Mouse (Mus musculus) left cerebral cortex, postnatal 14 days (tissue): ENCODE measurements at regions not wholly inside any gene's neighbourhood (a gene's known extent, or its start where the extent isn't known, plus 50 kb on each side); places are given as distances from the start of the nearest gene placed in this dataset.
A peak's percentile ranks its signal among the peaks of the same experiment; 100 is the strongest.
"Not testable (repeated sequence)": the region's sequence is repeated elsewhere in the genome, so short reads cannot be mapped to it uniquely, and the experiment has no call there.

Experiments used
- DNase-seq, 2 experiments: peaks; one replicate each; pipeline ENCODE4 v3.0.0; 2021 to 2022; ENCODE audit warnings: low spot score in 2 of 2, mixed read lengths in 1 of 2
- intact Hi-C: fragments of 180-260 bp; cut with DNase I; formaldehyde crosslinking; loops from one replicate; pipeline ENCODE4 v1.15.1; 2025

DNA sequence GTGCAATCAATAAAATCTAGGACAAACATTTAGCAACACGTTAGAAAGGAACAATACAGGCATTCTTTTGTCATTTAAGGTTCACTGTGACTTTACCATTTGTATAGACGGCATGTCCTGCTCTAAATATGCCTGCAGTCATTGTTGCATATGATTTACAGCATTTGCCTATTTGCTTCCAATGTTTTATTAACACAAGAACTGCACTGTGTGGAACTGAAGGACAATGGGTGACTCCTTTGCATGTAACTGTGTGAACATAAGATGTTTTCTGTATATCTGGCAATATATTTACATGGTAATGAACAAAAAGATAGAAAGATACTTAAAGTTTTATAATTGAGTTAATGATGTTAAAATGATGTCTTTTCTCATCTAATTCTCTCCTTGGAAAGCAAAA is 57.1 kb downstream of the Pou4f1 start:
- DNase-seq: no peak
- intact Hi-C loops: no loop called here

DNA sequence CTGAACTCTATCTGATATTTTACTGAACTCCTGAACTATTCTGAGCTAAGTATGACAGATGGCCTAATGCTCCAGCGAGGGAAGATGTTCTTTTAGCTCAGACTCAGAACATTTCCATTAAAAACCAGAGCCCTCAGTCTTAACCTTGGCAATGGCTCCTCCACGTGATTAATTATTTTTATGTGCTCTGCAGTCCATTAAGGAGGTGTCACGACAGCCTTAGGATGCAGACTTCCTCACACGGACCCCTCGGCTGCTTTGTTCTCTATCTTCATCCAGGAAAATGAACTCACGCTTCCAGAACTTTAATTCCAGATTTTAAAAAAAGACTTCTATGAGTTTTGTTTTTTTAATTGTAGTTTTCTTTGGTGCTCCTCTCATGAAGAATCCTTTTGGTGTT is 57.5 kb downstream of the Pou4f1 start:
- intact Hi-C loops: no loop called here
- DNase-seq: no peak

DNA sequence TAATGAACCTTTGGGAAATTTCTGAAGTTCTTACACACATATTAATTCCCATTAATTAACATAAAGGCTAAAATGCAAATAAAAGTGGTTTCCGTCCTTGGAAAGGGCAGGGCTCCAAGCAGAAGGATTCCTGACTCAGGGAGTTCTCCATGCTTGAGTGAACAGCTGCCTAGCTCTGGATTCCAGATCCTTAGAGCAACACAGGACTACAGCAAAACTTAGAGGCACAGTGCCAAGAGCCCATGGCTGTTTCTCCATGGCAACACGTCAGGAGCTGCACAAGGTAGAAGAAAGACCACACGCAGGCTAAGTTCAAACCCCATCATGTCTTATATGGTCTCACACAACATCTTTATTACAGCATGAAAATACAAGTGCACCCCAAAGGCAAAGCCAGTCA is 61.7 kb downstream of the Pou4f1 start:
- intact Hi-C loops: no loop called here
- DNase-seq: no peak

DNA sequence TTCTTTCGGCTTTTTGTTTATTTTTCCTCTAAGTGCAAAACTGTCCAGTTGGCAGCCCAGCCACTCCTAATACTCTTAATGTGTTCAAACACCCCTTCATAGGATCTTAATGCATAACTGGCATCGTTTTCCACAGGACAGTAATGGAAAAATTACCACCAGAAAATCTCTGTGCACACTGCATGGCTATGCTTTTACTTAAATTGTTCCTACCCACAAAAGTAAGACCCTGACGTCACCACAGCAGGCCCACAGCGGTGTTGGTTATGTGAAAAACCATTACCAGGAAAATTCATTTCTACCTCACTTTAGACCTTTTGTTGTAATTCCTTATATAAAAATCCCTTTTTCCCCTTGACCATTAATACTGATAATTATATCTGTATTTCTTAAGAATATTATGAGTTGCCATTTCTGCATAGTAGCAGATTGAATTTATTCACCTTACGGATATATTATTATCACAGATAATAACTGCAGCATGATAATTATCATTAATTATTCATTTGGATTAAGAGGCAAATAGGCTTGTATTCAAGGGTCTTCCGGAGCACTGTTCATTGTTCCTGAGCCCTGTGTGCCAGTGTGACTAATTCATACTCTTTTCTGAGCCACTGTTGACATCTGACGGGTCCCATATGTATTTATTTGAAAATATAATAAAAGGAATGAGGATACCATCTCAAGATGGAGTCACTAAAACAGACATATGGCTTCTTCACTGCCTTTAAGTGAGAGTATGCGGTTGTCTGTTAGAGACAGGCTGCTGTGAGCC is 78.3 kb downstream of the Pou4f1 start:
- intact Hi-C loops: no loop called here
- DNase-seq: no peak

DNA sequence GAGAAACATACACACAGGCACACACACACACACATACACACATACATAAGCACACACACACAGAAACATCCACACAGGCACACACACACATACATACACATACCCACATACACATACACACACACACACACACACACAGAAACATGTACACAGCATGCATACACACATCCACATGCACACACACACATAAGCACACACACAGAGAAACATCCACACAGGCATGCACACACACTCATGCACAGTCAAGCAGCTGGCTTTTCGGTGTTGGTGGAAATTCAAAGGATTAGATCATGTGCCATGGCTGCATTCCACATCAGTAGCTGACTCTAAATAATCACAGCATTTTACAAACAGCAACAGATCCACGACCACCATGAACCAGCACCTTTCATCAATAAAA is 78.9 kb downstream of the Pou4f1 start:
- no peak for DNase-seq
- intact Hi-C loops: no loop called here

DNA sequence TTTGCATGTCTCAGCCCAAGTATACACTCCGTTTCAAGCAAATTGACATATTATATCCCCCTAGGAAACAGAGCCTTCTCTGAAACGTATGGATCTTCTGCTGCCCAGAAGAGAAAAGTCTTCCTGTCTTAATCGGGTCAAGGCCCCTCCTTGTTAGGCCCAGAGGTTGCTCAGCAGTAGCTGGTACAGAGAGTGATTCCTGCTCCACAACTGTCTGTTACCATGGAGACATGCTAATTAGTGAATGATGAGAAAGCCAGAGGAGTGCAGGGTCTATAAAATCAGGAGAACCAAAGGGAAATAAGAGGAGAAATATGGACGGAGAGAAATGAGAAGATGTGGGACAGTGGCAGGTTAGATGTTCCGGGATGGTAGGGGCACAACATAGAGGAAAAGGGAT is 86.8 kb downstream of the Pou4f1 start:
- intact Hi-C loops: no loop called here
- no peak for DNase-seq

DNA sequence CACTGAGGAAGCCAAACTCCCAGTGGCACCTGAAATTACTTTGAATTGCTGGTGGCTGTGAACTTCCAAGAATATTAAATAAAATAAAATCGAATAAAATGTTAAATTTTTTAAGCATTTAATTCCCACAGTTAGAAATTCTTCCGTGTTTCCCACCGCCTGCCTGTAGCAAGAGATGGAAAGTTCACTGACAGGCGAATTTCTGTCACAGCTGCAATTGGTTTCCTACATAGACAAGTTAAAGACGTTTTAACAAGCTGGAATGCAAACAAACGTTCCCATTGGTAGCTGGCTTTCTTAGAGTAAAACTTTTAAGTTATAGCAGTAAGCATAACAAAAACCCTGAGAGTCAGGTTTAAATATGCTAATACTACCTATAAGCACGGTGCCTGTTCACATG is 95.0 kb downstream of the Pou4f1 start:
- intact Hi-C loops: no loop called here

DNA sequence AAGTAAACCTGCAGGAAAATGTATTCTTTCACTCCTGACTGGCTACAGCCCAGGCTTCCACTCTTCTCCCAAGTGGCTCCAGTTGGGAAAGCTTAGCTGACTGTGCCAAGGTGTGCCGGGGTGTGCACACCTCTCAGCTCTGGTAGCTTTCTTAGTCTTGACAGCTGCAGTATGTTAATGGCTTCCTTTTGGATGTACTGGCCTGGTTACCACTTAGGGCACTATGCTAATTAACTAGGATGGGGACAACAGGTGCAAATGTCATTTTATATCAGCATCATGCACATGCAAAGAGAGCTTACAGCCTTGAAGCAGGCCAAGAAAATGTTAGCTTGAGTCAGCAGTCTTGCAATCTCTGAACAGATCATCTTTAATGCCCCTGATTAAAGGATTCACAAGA is 111.2 kb downstream of the Pou4f1 start:
- intact Hi-C loops: no loop called here
- DNase-seq: no peak

More for the DNA sequence above, 95.0 kb downstream of the Pou4f1 start:
- no peak for DNase-seq

DNA sequence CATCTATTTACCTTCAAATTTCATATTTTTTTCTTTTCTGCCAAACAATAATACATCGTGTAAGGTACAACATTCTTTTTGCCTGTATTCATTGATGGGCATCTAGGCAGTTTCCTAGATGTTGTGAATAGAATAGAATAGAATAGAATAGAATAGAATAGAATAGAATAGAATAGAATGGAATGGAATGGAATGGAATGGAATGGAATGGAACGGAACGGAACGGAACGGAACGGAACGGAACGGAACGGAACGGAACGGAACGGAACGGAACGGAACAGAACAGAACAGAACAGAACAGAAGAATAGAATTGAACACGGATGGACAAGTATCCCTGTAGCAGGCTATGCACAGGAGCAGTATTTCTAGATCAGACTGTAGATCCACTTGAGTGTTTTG is 131.0 kb downstream of the Pou4f1 start:
- intact Hi-C loops, DNase-seq: not testable (repeated sequence)

DNA sequence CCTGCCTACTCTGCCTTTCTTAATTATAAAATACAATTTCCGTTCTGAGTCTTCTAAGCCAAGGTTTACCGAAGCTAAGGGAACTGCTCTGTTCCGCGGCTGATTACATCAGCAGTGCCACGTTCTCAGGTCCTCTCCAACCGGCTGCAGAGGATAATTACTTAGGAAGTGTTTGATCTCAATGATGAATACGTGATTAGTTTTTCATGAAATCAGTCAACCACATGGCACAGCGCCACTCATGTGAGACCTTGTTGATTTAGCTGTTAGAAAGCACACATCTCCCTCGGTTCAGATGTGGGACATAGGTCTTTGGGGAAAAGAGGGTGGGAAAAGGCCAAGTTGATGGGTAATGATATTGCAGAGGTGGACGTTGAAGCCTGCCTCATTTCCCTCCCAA is 141.7 kb downstream of the Pou4f1 start:
- no peak for DNase-seq
- intact Hi-C loops: no loop called here

DNA sequence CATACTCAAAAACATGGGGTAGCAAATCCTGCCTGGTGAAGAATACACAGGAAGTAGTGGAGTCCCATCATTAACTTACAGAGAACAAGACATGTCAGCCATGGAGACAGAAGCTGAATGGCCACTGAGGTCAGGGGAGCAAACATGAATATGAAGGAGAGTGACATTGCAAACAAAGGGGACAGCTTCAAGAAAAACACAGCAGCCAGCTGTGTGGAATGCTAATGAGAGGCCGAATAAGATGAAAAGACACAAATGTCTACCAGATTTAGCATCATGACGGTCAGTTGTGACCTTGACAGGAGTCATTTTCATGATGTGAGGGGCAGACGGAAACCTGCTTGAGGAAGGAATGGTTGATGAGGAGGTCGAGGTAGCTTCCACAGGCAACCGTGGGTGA is 167.7 kb downstream of the Pou4f1 start:
- intact Hi-C loops: no loop called here
- DNase-seq: no peak

DNA sequence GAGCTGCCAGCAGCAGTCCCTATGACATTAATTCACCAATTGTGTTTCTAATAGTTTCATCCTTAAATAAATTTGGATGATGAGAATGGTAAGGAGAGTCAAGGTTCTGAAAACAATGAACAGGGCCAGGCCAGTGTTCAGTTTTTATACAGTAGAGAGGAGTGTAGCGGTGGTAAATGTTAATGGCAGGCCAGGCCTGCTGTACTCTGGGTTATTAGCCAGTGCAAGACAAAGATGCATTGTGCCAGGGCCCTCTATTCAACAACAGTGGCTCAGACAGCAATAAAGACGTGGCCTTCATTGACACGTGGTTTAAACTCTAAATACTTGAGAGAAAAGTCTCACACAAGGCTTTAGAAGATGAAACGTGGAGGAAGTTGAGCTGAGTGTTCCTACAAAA is 169.5 kb downstream of the Pou4f1 start:
- intact Hi-C loops: no loop called here

DNA sequence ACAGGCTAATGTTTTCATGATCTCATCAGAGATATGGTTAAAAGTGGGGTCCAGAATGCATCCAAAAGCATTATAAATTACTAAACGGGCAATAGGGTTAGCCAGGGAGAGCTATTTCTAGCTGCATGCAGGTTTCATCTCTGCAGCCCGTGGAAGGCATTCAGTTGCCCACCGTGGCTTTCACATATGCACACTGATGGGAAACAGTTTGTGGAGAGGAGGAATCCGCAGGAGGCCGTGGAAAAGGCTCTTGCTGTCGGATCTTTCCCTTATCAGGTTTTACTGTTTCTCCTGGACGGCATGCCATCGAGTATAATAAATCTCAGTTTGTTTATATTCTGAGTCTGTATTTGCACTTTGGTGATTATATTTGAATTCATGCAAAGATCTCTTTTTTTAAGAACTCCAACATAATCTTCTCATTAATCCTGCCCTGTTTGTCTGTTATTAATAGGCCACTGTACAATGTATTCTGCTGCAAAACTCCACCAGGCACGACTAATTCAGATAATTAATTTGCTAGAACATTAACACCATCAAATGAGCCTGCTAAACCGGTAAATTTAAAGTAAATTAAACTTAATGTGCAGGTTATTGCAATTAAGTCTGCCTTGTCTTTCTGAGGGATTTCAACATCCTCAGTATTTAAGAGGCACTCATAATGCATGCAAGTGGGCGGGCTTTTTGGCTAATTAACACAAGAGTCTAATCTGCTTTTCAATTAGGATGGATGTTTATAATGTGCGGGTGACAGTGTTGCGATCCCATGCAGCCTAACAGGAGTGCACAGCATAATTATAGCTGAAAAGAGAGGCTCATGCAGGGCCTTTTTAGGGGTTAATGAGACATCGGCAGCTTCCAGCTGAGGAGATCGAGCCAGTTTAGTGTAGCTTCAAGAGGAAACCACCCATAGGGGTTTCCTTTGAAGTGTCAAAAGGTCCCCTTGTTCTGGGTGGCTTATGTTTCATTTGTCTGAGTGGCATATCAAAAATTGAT is 170.2 kb downstream of the Pou4f1 start:
- intact Hi-C loops: no loop called here
- peak in 1 of 2 experiments; percentile 1 for DNase-seq

More for the DNA sequence above, 169.5 kb downstream of the Pou4f1 start:
- DNase-seq: no peak

DNA sequence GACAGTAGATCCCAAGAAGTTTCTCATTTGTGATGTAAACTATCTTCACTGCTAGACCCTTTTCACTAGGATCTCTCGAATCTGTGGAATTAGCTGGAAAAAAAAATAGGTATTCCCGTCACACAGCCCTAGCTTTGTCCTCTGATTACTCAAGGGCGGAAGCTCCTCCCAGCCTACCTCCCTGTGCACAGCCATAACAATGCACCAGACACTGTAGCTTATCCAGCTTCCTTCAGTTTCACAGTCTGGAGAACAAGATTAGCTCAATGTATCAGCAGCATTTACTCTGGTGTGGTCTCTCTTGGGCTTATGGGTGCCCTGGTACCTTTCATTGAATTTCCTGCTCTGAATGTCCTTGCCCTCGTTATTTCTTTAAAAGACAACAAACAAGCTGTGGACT is 174.0 kb downstream of the Pou4f1 start:
- intact Hi-C loops: no loop called here
- DNase-seq: no peak

DNA sequence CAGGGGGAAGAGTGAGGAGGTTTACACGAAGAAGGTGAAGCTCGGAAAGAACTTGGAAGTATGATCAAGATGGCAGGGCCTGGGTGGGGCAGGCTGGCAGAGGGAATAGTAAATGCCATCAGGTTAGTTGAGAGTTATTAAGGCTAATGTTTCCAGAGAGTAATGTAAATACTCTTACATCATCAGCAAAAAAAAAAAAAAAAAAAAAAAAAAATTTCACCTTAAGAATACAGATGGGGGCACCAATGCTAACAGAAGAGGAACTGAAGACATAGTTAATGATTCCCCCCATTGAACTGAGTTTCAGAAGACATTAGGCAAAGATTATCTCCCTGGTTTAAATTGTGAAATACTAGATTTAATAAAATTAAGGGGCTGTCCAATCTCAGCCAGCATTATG is 174.7 kb downstream of the Pou4f1 start:
- DNase-seq: no peak
- intact Hi-C loops: no loop called here

DNA sequence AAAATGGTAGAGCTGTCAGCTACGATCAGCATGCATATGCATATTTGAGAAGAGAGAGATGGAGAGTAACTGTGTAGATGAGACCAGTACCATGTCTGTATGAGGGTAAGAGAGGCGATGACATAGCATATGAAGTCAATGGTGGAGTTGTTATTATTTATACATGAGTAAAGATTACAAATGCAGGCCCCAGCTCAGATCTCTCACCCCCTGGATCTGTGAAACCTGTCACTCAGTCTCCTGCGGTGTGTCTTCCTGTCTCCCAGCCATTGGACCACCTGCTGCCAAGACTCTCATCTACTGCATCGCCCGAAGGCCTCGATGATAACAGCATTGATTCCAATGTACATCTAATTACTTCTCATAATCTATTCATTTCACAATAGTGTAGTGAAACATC is 187.4 kb downstream of the Pou4f1 start:
- intact Hi-C loops: no loop called here
- DNase-seq: no peak

DNA sequence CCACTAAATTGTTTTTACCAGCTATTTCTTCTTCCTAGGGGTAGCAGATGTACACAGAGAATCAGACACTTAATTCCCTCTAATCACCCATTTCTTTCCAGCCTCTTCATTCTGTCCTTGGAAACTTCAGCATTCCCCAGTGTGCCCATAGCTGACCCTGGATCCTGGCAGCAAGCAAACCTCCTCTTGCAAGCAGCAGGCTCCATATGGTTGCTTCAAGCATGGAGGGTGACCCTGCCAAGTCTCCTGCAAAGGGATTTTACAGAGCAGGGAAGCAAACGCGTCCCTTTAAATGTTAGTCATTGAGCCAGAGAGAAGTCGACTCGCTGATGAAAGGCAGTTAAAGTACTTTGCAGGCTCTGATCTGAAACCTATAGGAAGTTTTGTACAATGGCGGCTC is 187.9 kb downstream of the Pou4f1 start:
- intact Hi-C loops: no loop called here
- no peak for DNase-seq

DNA sequence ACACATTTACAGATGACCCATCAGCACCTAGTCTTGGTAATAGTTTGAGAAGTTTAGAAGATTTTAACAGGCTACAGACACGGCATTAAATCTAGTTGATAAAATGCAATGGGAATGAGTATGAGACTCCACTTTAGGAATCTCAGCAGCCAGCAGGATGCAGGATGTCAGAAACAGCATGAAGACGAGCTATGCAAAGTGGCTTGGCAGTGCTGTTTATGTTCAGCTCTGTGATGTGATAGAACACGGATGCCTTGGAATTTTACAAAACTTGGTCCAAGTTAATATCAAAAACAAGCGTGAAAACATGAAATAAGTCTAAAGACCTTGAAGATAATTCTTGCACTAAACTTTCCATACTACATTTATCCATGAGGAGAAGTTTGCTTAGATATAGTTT is 193.0 kb downstream of the Pou4f1 start:
- DNase-seq: no peak
- intact Hi-C loops: no loop called here

DNA sequence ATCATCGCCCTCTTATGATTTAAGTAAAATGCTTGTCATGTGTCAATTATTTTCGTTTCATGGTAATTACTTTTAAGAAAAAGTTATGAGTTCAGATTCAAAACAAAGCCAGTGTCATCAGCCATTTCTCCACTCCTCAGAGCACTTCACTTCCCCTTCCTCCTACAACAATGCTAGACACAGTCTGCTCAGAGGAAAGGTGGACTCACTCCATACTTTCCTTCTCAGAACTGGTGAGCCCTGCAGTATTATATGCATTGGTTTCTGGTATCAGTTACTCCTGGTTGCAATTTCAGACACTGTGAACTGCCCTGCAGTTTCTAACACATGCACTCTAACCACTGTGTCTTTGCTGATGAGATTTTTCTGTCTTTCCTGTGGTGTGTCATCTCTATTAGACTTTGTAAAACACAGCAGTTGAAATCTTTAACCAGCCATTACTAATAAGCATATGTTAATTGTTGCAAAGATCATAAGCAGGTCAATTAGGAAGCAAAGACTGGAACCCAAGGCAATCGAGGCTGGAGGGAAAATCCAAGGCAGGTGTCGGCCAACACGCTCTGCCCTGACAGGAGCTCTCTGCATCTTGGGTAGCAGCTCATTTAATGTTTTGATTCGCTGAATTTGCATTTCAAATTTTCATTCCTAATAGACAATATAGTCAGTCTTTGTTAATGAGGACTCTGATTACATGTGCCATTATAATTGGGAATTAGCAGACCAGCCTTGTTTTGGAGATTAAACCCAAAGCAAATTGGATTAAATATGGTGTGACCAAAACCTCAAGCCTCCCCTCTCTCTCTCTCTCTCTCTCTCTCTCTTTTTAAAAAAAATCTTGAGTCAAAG is 202.7 kb downstream of the Pou4f1 start:
- DNase-seq: no peak
- intact Hi-C loops: no loop called here

DNA sequence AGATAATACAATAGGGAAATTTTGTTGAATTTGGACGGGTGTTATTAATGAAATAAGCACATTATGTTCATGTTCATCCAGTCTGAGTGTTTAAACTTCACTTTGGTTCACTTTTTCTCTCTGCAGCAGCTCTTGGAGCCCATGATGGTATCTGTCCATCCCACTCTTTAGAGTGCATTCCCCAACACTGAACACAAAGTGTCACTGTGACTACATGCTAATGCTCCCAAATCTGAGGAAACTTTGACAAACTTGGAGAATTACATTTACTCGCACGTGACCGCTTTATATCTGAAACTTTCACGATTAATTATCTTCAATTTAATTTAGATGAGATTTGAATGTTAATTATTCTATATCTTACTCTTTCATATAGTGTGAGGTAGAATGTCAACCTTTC is 250.8 kb downstream of the Pou4f1 start:
- intact Hi-C loops: no loop called here
- DNase-seq: no peak
